ENCODE assay signal across 10 mouse cellular contexts in genomic region chr16:11814935-11815650, GRCm38 (mm10).
A peak's percentile ranks its signal among the peaks of the same experiment; 100 is the strongest.
DNase-seq lines count a peak whose midpoint lies in the region; ATAC-seq and TF ChIP-seq lines count a peak whose summit lies in the region.
"Had no signal": no experiment of that assay in that cellular context is flagged by ENCODE, and none has a peak within 500 bp of the region (broad histone marks: within the 10 kb centered on the region; RNA-seq: fewer than 3 reads in every experiment).

No protein-coding gene starts in this region.

- H3K4me3 ChIP-seq in C2C12 (ENCODE audit: insufficient read depth, poor library complexity, severe bottlenecking): no peak overlapping the region
- no peak overlapping the region for H3K4me3 ChIP-seq in hindbrain, postnatal 0 days (ENCODE audit: low read length)
- H3K4me3 ChIP-seq in left cerebral cortex, adult 2 months: no peak overlapping the region

- no peaks in the 10 kb centered on the region for H3K27me3 ChIP-seq in C2C12 (ENCODE audit: control insufficient read depth, insufficient read depth, insufficient read length)
- H3K27me3 ChIP-seq in hindbrain, postnatal 0 days (ENCODE audit: insufficient read depth, low read length): no peaks in the 10 kb centered on the region

- peaks cover 4% of the 10 kb centered on the region for H3K36me3 ChIP-seq in C2C12 (ENCODE audit: control insufficient read depth, insufficient read depth)
- H3K36me3 ChIP-seq in hindbrain, postnatal 0 days (ENCODE audit: insufficient read depth, low read length): no peaks in the 10 kb centered on the region

- H3K79me2 ChIP-seq in C2C12 (ENCODE audit: control insufficient read depth, insufficient read depth): no peaks in the 10 kb centered on the region

- no peak overlapping the region for H3K9ac ChIP-seq in hindbrain, postnatal 0 days (replicated peaks; ENCODE audit: low read length)

- peak; percentile 29; the same call in 1 of the 2 replicates for ATAC-seq in cerebellum, adult (ENCODE audit: insufficient number of reproducible peaks, low FRiP score, low TSS enrichment)
- ATAC-seq in hindbrain, postnatal 0 days: peak; percentile 79

- H3K9me3 ChIP-seq in hindbrain, postnatal 0 days (ENCODE audit: low read length): no peaks in the 10 kb centered on the region
- H3K9me3 ChIP-seq: G1E had no signal

- 39% methylated on average over 10 of the region's 10 CpGs for WGBS in hindbrain, postnatal 0 days

- no peak for TF ChIP-seq CTCF in C2C12 (IDR thresholded peaks at IDR 0.05; ENCODE audit: control insufficient read depth, insufficient read depth, insufficient read length)
- peak; percentile 35 for TF ChIP-seq CTCF in hindbrain, postnatal 0 days (IDR thresholded peaks at IDR 0.05; ENCODE audit: low read depth)
- no peak; the same call in 1 of the 2 replicates for TF ChIP-seq CTCF in left cerebral cortex, adult 2 months (IDR thresholded peaks at IDR 0.05)

- peak; percentile 20 to 26 for DNase-seq in heart, postnatal 10 days
- DNase-seq in heart, postnatal 25 days (ENCODE audit: low spot score): no peak
- peak; percentile 66 for DNase-seq in hindbrain, postnatal 0 days (ENCODE audit: low spot score)
- DNase-seq in thymus, postnatal 14 days: no peak
- DNase-seq in left cerebral cortex, adult 2 months (ENCODE audit: extremely low spot score in 1 of 2, low spot score in 2 of 2): no peak
- DNase-seq in spleen, adult 18-20 months: no peak
- DNase-seq: right cerebral cortex, postnatal 4 days had no signal

- no peaks in the 10 kb centered on the region; the same call in 1 of the 2 replicates for H3K4me1 ChIP-seq in hindbrain, postnatal 0 days (ENCODE audit: insufficient read depth, low read length)

- no peak overlapping the region for H3K27ac ChIP-seq in hindbrain, postnatal 0 days
- no peak overlapping the region for H3K27ac ChIP-seq in left cerebral cortex, adult 2 months

- no peaks in the 10 kb centered on the region for H3K79me3 ChIP-seq in C2C12 (ENCODE audit: low read depth)

- H3ac ChIP-seq in C2C12 (ENCODE audit: control insufficient read depth, insufficient read length, low read depth): no peak overlapping the region

- intact Hi-C loops in heart, postnatal 10 days (cut with DNase I): no loop called here
- intact Hi-C loops in heart, postnatal 25 days (cut with DNase I): no loop called here
- intact Hi-C loops in left cerebral cortex, adult 2 months (cut with DNase I): no loop called here

- no peak overlapping the region for H3K4me2 ChIP-seq in hindbrain, postnatal 0 days (ENCODE audit: low read depth, low read length)

TF ChIP-seq in C2C12, 6 proteins besides CTCF, POLR2A, EP300 and RAD21:
- TF ChIP-seq USF1 (IDR thresholded peaks at IDR 0.05; ENCODE audit: low read depth) (no peak), MYOG (IDR thresholded peaks at IDR 0.05; ENCODE audit: control insufficient read depth, extremely low read depth, insufficient read length) (no peak), CEBPB (IDR thresholded peaks at IDR 0.05; ENCODE audit: low read depth) (peak; percentile 3)
TF ChIP-seq in C2C12: peak in this region for 1.

Comparison
In these comparisons a context has a peak if more than half of its experiments do, and no peak if none do; other contexts are left out.
1. DNase-seq: peak in heart, postnatal 10 days (2 of 2) and hindbrain, postnatal 0 days (single experiment); none in heart, postnatal 25 days (single experiment), thymus, postnatal 14 days (single experiment), left cerebral cortex, adult 2 months (0 of 2) and spleen, adult 18-20 months (0 of 2).